Mouse (Mus musculus) hindbrain, postnatal 0 days (tissue): Measurements from ENCODE around the gene Gtf2h3. TPM values are rescaled to one million over a fixed set of nuclear protein-coding genes. Genes with fewer than 3 reads are reported as not detected.

Source experiments
- ATAC-seq: fragments of 200-750 bp; cut with Nextera tagmentation; 2 replicates; pipeline ENCODE4 v1.8.0; 2017; ENCODE audit warnings: mild to moderate bottlenecking, moderate TSS enrichment, moderate library complexity
- DNase-seq: peaks from one replicate; pipeline ENCODE4 v3.0.0-alpha.2; 2015; ENCODE audit warnings: low spot score
- H3K27ac ChIP-seq: fragments of 300-500 bp; sonication (generic); 2 replicates; pipeline ENCODE4 v1.5.1; 2014; ENCODE audit warnings: mild to moderate bottlenecking
- H3K27me3 ChIP-seq: fragments of 300-500 bp; sonication (generic); 2 replicates; pipeline ENCODE4 v1.6.1; 2014; ENCODE audit warnings: low read length, mixed read lengths; ENCODE audit not compliant: insufficient read depth
- H3K36me3 ChIP-seq: fragments of 300-500 bp; sonication (generic); 2 replicates; pipeline ENCODE4 v1.6.1; 2014; ENCODE audit warnings: low read length, mixed read lengths; ENCODE audit not compliant: insufficient read depth
- H3K4me1 ChIP-seq: fragments of 300-500 bp; sonication (generic); 2 replicates; pipeline ENCODE4 v1.6.1; 2014; ENCODE audit warnings: antibody characterized with exemption, low read length, mixed read lengths; ENCODE audit not compliant: insufficient read depth
- H3K4me2 ChIP-seq: fragments of 300-500 bp; sonication (generic); 2 replicates; pipeline ENCODE4 v1.6.1; 2014; ENCODE audit warnings: low read depth, mild to moderate bottlenecking, low read length, moderate library complexity, mixed read lengths
- H3K4me3 ChIP-seq: fragments of 300-500 bp; sonication (generic); 2 replicates; pipeline ENCODE4 v1.5.1; 2014; ENCODE audit warnings: low read length
- H3K9ac ChIP-seq: fragments of 300-500 bp; sonication (generic); replicated peaks from 2 replicates; pipeline ENCODE4 v1.6.1; 2014; ENCODE audit warnings: mild to moderate bottlenecking, low read length, moderate library complexity, mixed read lengths
- H3K9me3 ChIP-seq: fragments of 300-500 bp; sonication (generic); 2 replicates; pipeline ENCODE4 v1.6.1; 2016; ENCODE audit warnings: low read length, mixed read lengths
- CTCF ChIP-seq: IDR thresholded peaks from 2 replicates; pipeline ENCODE4 v1.5.1; 2016; ENCODE audit warnings: antibody characterized with exemption, control low read depth, low read depth
- WGBS: fragments of 180-500 bp; shearing (Covaris S2); extraction: QIAGEN DNeasy Blood & Tissue Kit; methylation state at CpG from one replicate; pipeline ENCODE4 v1.1.7; 2014; 5-methylcytosine and 5-hydroxymethylcytosine counted together
- polyA plus RNA-seq: library from polyadenylated mRNA; unstranded; fragments of >200 nt; fragmentation: Nextera tagmentation; extraction: Ambion mirVana; gene quantifications from 2 replicates; pipeline ENCODE4 v1.2.1, GENCODE M21; 2015
- total RNA-seq: library from RNA; depleted of rRNA; stranded (reverse); fragments of >200 nt; gene quantifications from 2 replicates; pipeline ENCODE4 v1.2.3, GENCODE M21; 2014

Gtf2h3 gene
- total and polyA plus RNA-seq, 2 experiments from 2014 or later, result 26.7 to 27.5 TPM

DNA sequence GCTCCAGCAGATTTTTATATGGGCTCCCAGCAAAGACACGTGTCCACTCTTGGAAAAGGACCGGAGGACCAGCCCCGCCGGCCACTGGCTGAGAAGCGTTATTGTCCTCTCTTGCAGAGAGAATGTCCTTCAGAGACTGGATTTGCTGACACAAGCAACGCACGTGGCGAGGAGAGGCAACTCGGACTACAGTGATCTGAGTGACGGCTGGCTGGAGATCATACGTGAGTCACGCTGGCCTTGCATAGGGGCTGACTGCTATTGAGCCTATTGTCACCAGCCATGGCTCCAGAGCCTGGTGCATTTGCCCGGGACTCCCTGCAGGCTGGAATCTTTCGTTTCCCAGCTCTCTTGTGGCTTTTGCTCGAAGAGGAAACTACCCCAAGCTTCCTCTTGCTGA, 44.0 kb downstream of the Gtf2h3 start:
- Histone ChIP-seq H3K27me3 (no peaks in the 10 kb centered on the region), H3K4me1 (no peaks in the 10 kb centered on the region), H3K4me3 (no peak overlapping the region), H3K9ac (no peak overlapping the region), H3K36me3 (0 out of 2 replicates have a peak, but pooled peaks cover 5% of the 10 kb centered on the region), H3K27ac (no peak overlapping the region), H3K9me3 (no peaks in the 10 kb centered on the region), H3K4me2 (no peak overlapping the region)
- ATAC-seq (no peak), DNase-seq (peak; percentile 10)
- TF ChIP-seq CTCF, result no peak
- 72% methylated on average over 15 of the region's 15 CpGs for WGBS

DNA sequence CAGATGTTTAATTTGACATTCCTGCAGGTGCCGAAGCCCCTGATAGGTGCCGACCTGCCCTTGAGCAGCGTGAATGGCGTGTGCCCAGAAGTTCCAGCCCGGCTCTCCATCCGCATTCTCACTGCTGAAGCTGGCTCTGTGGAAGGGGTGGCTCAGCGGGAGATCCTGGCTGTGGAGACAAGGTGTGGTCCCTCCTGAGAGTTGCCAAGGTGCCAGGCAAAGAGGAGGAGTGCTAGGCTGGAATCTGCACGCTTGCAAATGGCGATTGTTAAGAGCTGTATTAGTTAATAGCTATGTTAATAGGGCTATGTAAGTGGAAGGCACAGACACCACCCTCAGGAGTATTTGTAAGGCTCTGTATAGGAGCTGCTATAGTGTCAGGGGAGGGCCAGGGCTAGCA, 45.4 kb downstream of the Gtf2h3 start:
- no peak overlapping the region for H3K9ac ChIP-seq
- TF ChIP-seq CTCF, result no peak

DNA sequence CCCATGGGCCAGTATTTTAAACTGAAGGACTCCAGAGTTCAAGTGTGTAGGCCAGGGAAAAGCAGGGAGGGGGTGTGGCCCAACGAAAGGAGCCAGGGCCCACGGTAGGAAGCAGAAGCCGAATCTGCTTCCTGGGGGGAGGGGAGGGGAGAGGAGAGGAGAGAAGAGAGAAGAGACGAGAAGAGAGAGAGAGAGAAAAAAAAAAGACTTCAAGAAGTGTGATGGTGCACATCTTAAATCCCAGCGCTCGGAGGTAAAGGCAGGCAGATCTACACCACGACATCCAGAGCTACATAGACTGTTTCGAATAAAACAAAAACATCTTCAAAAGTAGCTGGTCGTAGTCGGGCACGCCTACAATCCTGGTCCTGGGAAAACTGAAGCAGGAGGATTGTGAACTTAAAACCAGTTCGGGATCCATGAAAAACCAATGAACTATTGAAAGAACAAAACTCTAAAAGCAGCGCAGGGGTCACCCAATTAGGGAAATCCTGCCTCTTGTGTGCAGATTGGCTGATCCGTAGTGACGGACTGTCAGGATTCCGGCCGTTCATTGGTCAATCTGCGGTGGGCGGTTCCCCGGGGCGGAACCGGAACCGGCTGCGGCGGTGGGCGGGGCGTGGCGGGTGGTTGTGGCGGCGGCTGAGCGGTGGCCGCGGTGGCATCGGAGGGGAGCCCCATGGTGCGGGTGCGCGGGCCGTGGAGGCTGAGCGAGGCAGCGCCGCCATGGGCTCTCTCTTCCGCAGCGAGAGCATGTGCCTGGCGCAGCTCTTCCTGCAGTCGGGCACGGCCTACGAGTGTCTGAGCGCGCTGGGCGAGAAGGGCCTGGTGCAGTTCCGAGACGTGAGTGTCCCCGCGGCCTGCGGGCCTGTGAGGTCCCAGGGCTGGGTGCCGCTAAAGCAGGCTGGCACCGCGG, 49.8 kb downstream of the Gtf2h3 start, which contains the start of gene Atp6v0a2:
Gene Atp6v0a2 (plus strand): TSS at position 129 of the 916 bp plus-strand sequence.
- Histone ChIP-seq H3K27ac (peak within 1 kb of the TSS; percentile 73), H3K9me3 (no peaks in the 10 kb centered on the region), H3K4me2 (peak within 1 kb of the TSS; percentile 94), H3K4me3 (peak within 1 kb of the TSS; percentile 63), H3K9ac (peak within 1 kb of the TSS; percentile 65), H3K4me1 (peaks cover 11% of the 10 kb centered on the region), H3K36me3 (no peaks in the 10 kb centered on the region; the same call in 1 of the 2 replicates), H3K27me3 (no peaks in the 10 kb centered on the region)
- ATAC-seq, result peak; percentile 97
- WGBS, result under 1% methylated on average over 58 of the region's 58 CpGs
- peak; percentile 95 for DNase-seq
- TF ChIP-seq CTCF, result no peak

More for the DNA sequence above, 45.4 kb downstream of the Gtf2h3 start:
- Histone ChIP-seq H3K36me3 (no peaks in the 10 kb centered on the region), H3K9me3 (no peaks in the 10 kb centered on the region), H3K4me1 (0 out of 2 replicates have a peak, but pooled peaks cover 3% of the 10 kb centered on the region), H3K27me3 (no peaks in the 10 kb centered on the region), H3K4me3 (no peak overlapping the region), H3K4me2 (no peak overlapping the region), H3K27ac (no peak overlapping the region)
- whole genome bisulfite sequencing, result 89% methylated on average over 9 of the region's 9 CpGs
- no peak for DNase-seq
- no peak for ATAC-seq

DNA sequence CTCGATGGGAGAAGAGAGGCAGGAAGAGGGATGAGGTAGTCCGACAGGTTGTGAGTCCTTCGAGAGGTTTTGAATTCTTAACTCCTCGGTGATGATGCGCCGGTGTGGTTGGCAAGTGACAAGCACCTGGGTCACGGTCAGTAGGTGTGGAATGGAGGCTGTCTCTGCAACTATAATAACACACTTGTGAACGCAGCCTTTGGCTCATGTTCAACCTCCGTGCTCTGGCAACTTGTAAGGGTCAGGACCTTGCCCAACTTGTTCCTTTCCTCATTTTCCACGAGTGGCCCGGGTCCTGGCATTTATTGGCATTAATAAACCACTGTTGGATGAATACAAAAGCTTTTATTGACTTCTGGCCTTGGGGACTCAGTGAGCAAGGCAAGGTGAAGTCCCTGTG, 50.7 kb downstream of the Gtf2h3 start:
- Histone ChIP-seq H3K27me3 (no peaks in the 10 kb centered on the region), H3K4me3 (peak overlapping the region; percentile 63), H3K4me1 (peaks cover 11% of the 10 kb centered on the region), H3K36me3 (peaks cover 6% of the 10 kb centered on the region; the same call in 1 of the 2 replicates), H3K4me2 (peak overlapping the region; percentile 94), H3K27ac (peak overlapping the region; percentile 73; the same call in 1 of the 2 replicates), H3K9ac (peak overlapping the region; percentile 65), H3K9me3 (no peaks in the 10 kb centered on the region)
- no peak for ATAC-seq
- no peak for DNase-seq
- no peak for TF ChIP-seq CTCF
- 26% methylated on average over 11 of the region's 11 CpGs for WGBS

DNA sequence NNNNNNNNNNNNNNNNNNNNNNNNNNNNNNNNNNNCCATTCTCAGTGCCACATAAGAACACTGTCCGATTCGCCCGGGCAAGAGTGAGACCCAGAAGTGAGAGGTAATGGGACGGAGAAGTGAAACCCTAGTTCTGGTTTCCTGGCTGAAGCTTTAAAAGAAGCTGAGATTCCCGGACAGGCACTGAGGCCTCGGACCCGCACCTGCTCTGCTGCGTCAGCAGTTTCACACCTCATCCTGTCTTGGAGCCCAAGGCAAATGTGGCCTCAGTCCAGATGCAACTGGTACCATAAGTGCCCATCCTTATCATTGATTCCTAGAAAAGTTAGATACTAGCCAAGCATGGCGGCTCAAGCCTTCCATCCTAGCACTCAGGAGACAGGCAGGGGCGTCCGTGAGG, 52.7 kb downstream of the Gtf2h3 start:
- Histone ChIP-seq H3K36me3 (peaks cover 18% of the 10 kb centered on the region), H3K27ac (no peak overlapping the region), H3K27me3 (no peaks in the 10 kb centered on the region), H3K9me3 (no peaks in the 10 kb centered on the region), H3K9ac (no peak overlapping the region), H3K4me2 (no peak overlapping the region), H3K4me1 (peaks cover 11% of the 10 kb centered on the region), H3K4me3 (no peak overlapping the region)
- no peak for DNase-seq
- TF ChIP-seq CTCF, result no peak
- no peak for ATAC-seq
- WGBS, result 85% methylated on average over 11 of the region's 11 CpGs

DNA sequence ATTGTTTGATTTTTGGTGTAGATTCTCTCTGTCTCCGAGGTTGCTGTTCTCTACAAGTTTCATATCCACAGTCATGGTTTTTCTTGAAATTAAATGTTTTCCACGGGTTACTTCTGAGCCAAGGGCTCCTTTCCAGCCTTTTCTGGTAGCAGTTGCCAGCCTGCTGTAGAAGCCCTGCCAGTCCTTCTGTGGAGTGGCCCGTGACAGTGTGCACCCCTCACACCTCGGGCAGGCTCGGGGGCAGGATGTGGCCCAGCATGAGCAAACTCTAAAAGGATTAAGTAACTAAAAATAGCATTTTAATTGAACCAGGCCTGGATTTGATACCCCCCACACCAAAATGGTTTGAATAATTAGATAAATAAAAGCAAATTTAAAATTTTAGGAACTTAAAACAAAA, 53.5 kb downstream of the Gtf2h3 start:
- TF ChIP-seq CTCF, result no peak

More for the DNA sequence above, 53.5 kb downstream of the Gtf2h3 start:
- H3K36me3 ChIP-seq, result peaks cover 26% of the 10 kb centered on the region
- H3K27ac ChIP-seq, result no peak overlapping the region
- 70% methylated on average over 5 of the region's 5 CpGs for WGBS
- ATAC-seq (no peak), DNase-seq (no peak)
- H3K9me3 ChIP-seq, result no peaks in the 10 kb centered on the region
- no peak overlapping the region for H3K4me2 ChIP-seq
- no peak overlapping the region for H3K4me3 ChIP-seq
- H3K4me1 ChIP-seq, result peaks cover 11% of the 10 kb centered on the region
- no peaks in the 10 kb centered on the region for H3K27me3 ChIP-seq
- H3K9ac ChIP-seq, result no peak overlapping the region
